Mouse (Mus musculus) heart, adult 18-20 months (tissue): ENCODE data around the gene Sbk3. TPM values are rescaled to one million over a fixed set of nuclear protein-coding genes. Genes with fewer than 3 reads are reported as not detected.

Experiments
- total RNA-seq, 2 experiments: library from RNA; stranded (reverse); gene quantifications; 2 replicates each; pipeline ENCODE4 v1.2.3; 2021

The Sbk3 gene
- total RNA-seq, 2 experiments from 2014 or later = 37.3 to 39.0 TPM

Other genes with a start within 250 kb of the Sbk3 start
- gene Tmem150b, start 245.9 kb downstream of the Sbk3 start, total RNA-seq = under 1 TPM in 1 of 2 experiments, not detected in 1; 0.10 TPM
- 10 to 100 TPM in 1 of 2 experiments, 1 to 10 TPM in 1; 9.6 to 10.0 TPM for gene Kmt5c, start 231.1 kb downstream of the Sbk3 start, total RNA-seq
- gene Cox6b2, start 218.1 kb downstream of the Sbk3 start, total RNA-seq = 1 to 10 TPM; 1.4 to 2.3 TPM
- gene Fam71e2, start 199.9 kb downstream of the Sbk3 start, total RNA-seq = not detected
- not detected for gene Il11, start 188.3 kb downstream of the Sbk3 start, total RNA-seq
- not detected for gene Tmem190, start 188.2 kb downstream of the Sbk3 start, total RNA-seq
- gene Tmem238, start 181.5 kb downstream of the Sbk3 start, total RNA-seq = 1 to 10 TPM; 2.4 to 5.4 TPM
- 100 to 1,000 TPM; 468 to 578 TPM for gene Rpl28, start 178.3 kb downstream of the Sbk3 start, total RNA-seq
- gene Ube2s, start 158.6 kb downstream of the Sbk3 start, total RNA-seq = 100 to 1,000 TPM in 1 of 2 experiments, 10 to 100 TPM in 1; 93.4 to 105 TPM
- gene Shisa7, start 126.5 kb downstream of the Sbk3 start, total RNA-seq = not detected
- 1 to 10 TPM; 3.5 to 6.3 TPM for gene Isoc2b, start 100.9 kb downstream of the Sbk3 start, total RNA-seq
- gene Isoc2a, start 94.0 kb downstream of the Sbk3 start, total RNA-seq = 10 to 100 TPM; 55.3 to 57.3 TPM
- gene Gm36210, start 64.7 kb downstream of the Sbk3 start, total RNA-seq = not detected
- 1 to 10 TPM; 5.3 to 6.4 TPM for gene Zfp628, start 56.0 kb downstream of the Sbk3 start, total RNA-seq
- gene Nat14, start 49.1 kb downstream of the Sbk3 start, total RNA-seq = 1 to 10 TPM; 4.2 to 6.1 TPM
- 1 to 10 TPM; 2.0 to 2.4 TPM for gene Ssc5d, start 45.4 kb downstream of the Sbk3 start, total RNA-seq
- 10 to 100 TPM; 25.9 to 30.0 TPM for gene Sbk2, start 6.8 kb downstream of the Sbk3 start, total RNA-seq
- 10 to 100 TPM; 11.0 to 12.6 TPM for gene Zfp579, start 25.0 kb upstream of the Sbk3 start, total RNA-seq
- gene Zfp524, start 43.2 kb upstream of the Sbk3 start, total RNA-seq = 10 to 100 TPM in 1 of 2 experiments, 1 to 10 TPM in 1; 9.2 to 11.8 TPM
- 10 to 100 TPM; 16.2 to 17.0 TPM for gene Fiz1, start 43.5 kb upstream of the Sbk3 start, total RNA-seq
- not detected for gene Gm44973, start 44.3 kb upstream of the Sbk3 start, total RNA-seq
- gene Zfp865, start 49.2 kb upstream of the Sbk3 start, total RNA-seq = 10 to 100 TPM; 11.5 to 14.0 TPM
- under 1 TPM in 1 of 2 experiments, not detected in 1; 0.20 TPM for gene Ccdc106, start 49.4 kb upstream of the Sbk3 start, total RNA-seq
- not detected for gene 4632433K11Rik, start 63.0 kb upstream of the Sbk3 start, total RNA-seq
- gene Zfp784, start 67.3 kb upstream of the Sbk3 start, total RNA-seq = 1 to 10 TPM; 5.1 to 5.5 TPM
- gene Zfp580, start 80.4 kb upstream of the Sbk3 start, total RNA-seq = 1 to 10 TPM; 4.2 TPM
- 10 to 100 TPM; 67.1 to 68.1 TPM for gene U2af2, start 91.0 kb upstream of the Sbk3 start, total RNA-seq
- 100 to 1,000 TPM; 183 to 191 TPM for gene Epn1, start 109.1 kb upstream of the Sbk3 start, total RNA-seq
- gene Rfpl4, start 145.8 kb upstream of the Sbk3 start, total RNA-seq = not detected
- gene Rasl2-9, start 154.8 kb upstream of the Sbk3 start, total RNA-seq = 1 to 10 TPM; 7.5 to 8.3 TPM
- not detected for gene Vmn1r55, start 178.5 kb upstream of the Sbk3 start, total RNA-seq
- not detected for gene Vmn1r56, start 225.6 kb upstream of the Sbk3 start, total RNA-seq
- gene Vmn1r57, start 247.3 kb upstream of the Sbk3 start, total RNA-seq = not detected